Mouse (Mus musculus): ENCODE results near the gene 9030025P20Rik. TPM values are rescaled to one million over a fixed set of nuclear protein-coding genes. Genes with fewer than 3 reads are reported as not detected.
"Not testable (repeated sequence)": the region's sequence is repeated elsewhere in the genome, so short reads cannot be mapped to it uniquely, and the experiment has no call there.

9030025P20Rik gene
- polyA plus RNA-seq, 1 experiment from 2014 or later, result 8.4 TPM

DNA sequence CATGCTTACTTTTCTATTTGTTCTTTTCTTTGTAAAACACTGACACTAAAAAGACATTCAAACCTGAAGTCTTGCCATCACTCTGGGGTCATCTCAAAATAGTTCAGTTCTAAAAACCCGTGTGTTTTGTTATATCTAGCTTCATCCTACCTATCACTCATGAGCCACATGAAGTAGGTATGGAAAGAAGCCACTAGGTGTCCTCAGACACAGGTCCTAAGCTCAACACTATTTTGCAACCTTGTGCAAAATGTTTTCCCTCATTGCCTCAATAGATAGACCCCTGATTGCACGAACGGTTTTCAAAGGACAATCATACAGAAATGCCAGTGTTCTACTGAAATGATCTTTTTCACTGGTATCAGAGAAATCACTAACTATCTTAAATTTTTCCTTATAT is 30.8 kb downstream of the 9030025P20Rik start:
- not testable (repeated sequence) for H3K9me3 ChIP-seq (ENCODE audit: control insufficient read depth, low read length); H3K4me3 ChIP-seq (replicated peaks; ENCODE audit: low read depth, low read length); H3K27ac ChIP-seq (replicated peaks; ENCODE audit: low read depth, low read length); ATAC-seq (ENCODE audit: low FRiP score, low TSS enrichment); DNase-seq; H3K4me1 ChIP-seq (ENCODE audit: control insufficient read depth, insufficient read depth, low read length); H3K36me3 ChIP-seq (ENCODE audit: control insufficient read depth, insufficient read depth, low read length); H3K9ac ChIP-seq (replicated peaks; ENCODE audit: low read length); H3K4me2 ChIP-seq (ENCODE audit: low read length); H3K27me3 ChIP-seq (ENCODE audit: control insufficient read depth, insufficient read depth, low read length)
- WGBS, result no CpG with 5 or more reads among the region's 3 CpGs

- not testable (repeated sequence) for H3K4me3 ChIP-seq (replicated peaks; ENCODE audit: low read depth, low read length); H3K4me2 ChIP-seq (ENCODE audit: low read length); DNase-seq; H3K36me3 ChIP-seq (ENCODE audit: control insufficient read depth, insufficient read depth, low read length); H3K4me1 ChIP-seq (ENCODE audit: control insufficient read depth, insufficient read depth, low read length); H3K9ac ChIP-seq (replicated peaks; ENCODE audit: low read length); H3K27me3 ChIP-seq (ENCODE audit: control insufficient read depth, insufficient read depth, low read length); H3K27ac ChIP-seq (replicated peaks; ENCODE audit: low read depth, low read length); H3K9me3 ChIP-seq (ENCODE audit: control insufficient read depth, low read length)
- peak; percentile 98 for ATAC-seq (ENCODE audit: low FRiP score, low TSS enrichment)
- WGBS, result no CpG with 5 or more reads among the region's 60 CpGs
These were observed 31.6 kb downstream of the 9030025P20Rik start, which contains the start of gene Gm3435 for GRCm38 (mm10) chr17:15009706-15010413. Gene Gm3435 (plus strand): TSS chr17:15010176.

GRCm38 (mm10) chr17:15021503-15022220 is 43.4 kb downstream of the 9030025P20Rik start:
- H3K4me3 ChIP-seq (replicated peaks; ENCODE audit: low read depth, low read length); H3K9me3 ChIP-seq (ENCODE audit: control insufficient read depth, low read length); ATAC-seq (ENCODE audit: low FRiP score, low TSS enrichment); H3K36me3 ChIP-seq (ENCODE audit: control insufficient read depth, insufficient read depth, low read length); H3K4me1 ChIP-seq (ENCODE audit: control insufficient read depth, insufficient read depth, low read length); H3K9ac ChIP-seq (replicated peaks; ENCODE audit: low read length); H3K4me2 ChIP-seq (ENCODE audit: low read length); DNase-seq; H3K27me3 ChIP-seq (ENCODE audit: control insufficient read depth, insufficient read depth, low read length); H3K27ac ChIP-seq (replicated peaks; ENCODE audit: low read depth, low read length): not testable (repeated sequence)
- WGBS, result 75% methylated on average over 3 of the region's 3 CpGs

- H3K27me3 ChIP-seq (ENCODE audit: control insufficient read depth, insufficient read depth, low read length); H3K4me1 ChIP-seq (ENCODE audit: control insufficient read depth, insufficient read depth, low read length); H3K9me3 ChIP-seq (ENCODE audit: control insufficient read depth, low read length); DNase-seq; H3K4me2 ChIP-seq (ENCODE audit: low read length); H3K4me3 ChIP-seq (replicated peaks; ENCODE audit: low read depth, low read length); H3K36me3 ChIP-seq (ENCODE audit: control insufficient read depth, insufficient read depth, low read length); H3K27ac ChIP-seq (replicated peaks; ENCODE audit: low read depth, low read length); H3K9ac ChIP-seq (replicated peaks; ENCODE audit: low read length): not testable (repeated sequence)
- no CpG with 5 or more reads among the region's 97 CpGs for WGBS
- ATAC-seq (ENCODE audit: low FRiP score, low TSS enrichment), result peak; percentile 87
These were observed 45.7 kb downstream of the 9030025P20Rik start for GRCm38 (mm10) chr17:15023878-15024492.

- H3K4me3 ChIP-seq (replicated peaks; ENCODE audit: low read depth, low read length); H3K4me2 ChIP-seq (ENCODE audit: low read length); H3K36me3 ChIP-seq (ENCODE audit: control insufficient read depth, insufficient read depth, low read length); H3K27ac ChIP-seq (replicated peaks; ENCODE audit: low read depth, low read length); H3K27me3 ChIP-seq (ENCODE audit: control insufficient read depth, insufficient read depth, low read length); H3K9me3 ChIP-seq (ENCODE audit: control insufficient read depth, low read length); H3K9ac ChIP-seq (replicated peaks; ENCODE audit: low read length); H3K4me1 ChIP-seq (ENCODE audit: control insufficient read depth, insufficient read depth, low read length); DNase-seq: not testable (repeated sequence)
- ATAC-seq (ENCODE audit: low FRiP score, low TSS enrichment), result peak; percentile 93
- no CpG with 5 or more reads among the region's 48 CpGs for WGBS
These were observed 46.4 kb downstream of the 9030025P20Rik start for GRCm38 (mm10) chr17:15024502-15025193.

GRCm38 (mm10) chr17:15025513-15025912 is 47.2 kb downstream of the 9030025P20Rik start:
- not testable (repeated sequence) for H3K4me1 ChIP-seq (ENCODE audit: control insufficient read depth, insufficient read depth, low read length); H3K27ac ChIP-seq (replicated peaks; ENCODE audit: low read depth, low read length); H3K9ac ChIP-seq (replicated peaks; ENCODE audit: low read length); H3K4me2 ChIP-seq (ENCODE audit: low read length); H3K9me3 ChIP-seq (ENCODE audit: control insufficient read depth, low read length); DNase-seq; ATAC-seq (ENCODE audit: low FRiP score, low TSS enrichment); H3K4me3 ChIP-seq (replicated peaks; ENCODE audit: low read depth, low read length); H3K27me3 ChIP-seq (ENCODE audit: control insufficient read depth, insufficient read depth, low read length); H3K36me3 ChIP-seq (ENCODE audit: control insufficient read depth, insufficient read depth, low read length)
- WGBS, result no CpG with 5 or more reads among the region's 6 CpGs

DNA sequence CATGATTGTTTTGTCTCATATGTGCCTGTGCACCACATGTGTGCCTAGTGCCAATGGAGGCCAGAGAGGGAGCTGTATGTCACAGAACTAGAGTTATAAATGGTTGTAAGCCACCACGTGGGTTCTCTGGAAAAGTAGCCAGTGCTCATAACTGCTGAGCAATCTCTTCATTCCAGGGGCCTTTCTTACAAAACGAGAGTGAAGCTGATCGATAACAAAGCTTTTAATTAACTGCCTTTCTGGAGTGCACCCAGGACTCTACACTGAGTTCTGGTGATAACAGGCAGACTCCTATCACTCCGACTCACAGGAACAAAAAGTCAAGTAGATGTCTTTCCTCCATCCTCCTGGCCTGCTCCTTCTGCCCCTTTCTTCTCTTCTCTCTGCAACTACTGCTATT is 53.1 kb downstream of the 9030025P20Rik start:
- not testable (repeated sequence) for H3K27ac ChIP-seq (replicated peaks; ENCODE audit: low read depth, low read length); H3K4me2 ChIP-seq (ENCODE audit: low read length); H3K4me3 ChIP-seq (replicated peaks; ENCODE audit: low read depth, low read length); DNase-seq; H3K27me3 ChIP-seq (ENCODE audit: control insufficient read depth, insufficient read depth, low read length); ATAC-seq (ENCODE audit: low FRiP score, low TSS enrichment); H3K4me1 ChIP-seq (ENCODE audit: control insufficient read depth, insufficient read depth, low read length); H3K9me3 ChIP-seq (ENCODE audit: control insufficient read depth, low read length); H3K9ac ChIP-seq (replicated peaks; ENCODE audit: low read length); H3K36me3 ChIP-seq (ENCODE audit: control insufficient read depth, insufficient read depth, low read length)
- no CpG with 5 or more reads among the region's 4 CpGs for WGBS

GRCm38 (mm10) chr17:15040455-15040854 is 62.2 kb downstream of the 9030025P20Rik start:
- not testable (repeated sequence) for ATAC-seq (ENCODE audit: low FRiP score, low TSS enrichment); DNase-seq; H3K9me3 ChIP-seq (ENCODE audit: control insufficient read depth, low read length); H3K4me3 ChIP-seq (replicated peaks; ENCODE audit: low read depth, low read length); H3K9ac ChIP-seq (replicated peaks; ENCODE audit: low read length); H3K27ac ChIP-seq (replicated peaks; ENCODE audit: low read depth, low read length); H3K4me2 ChIP-seq (ENCODE audit: low read length); H3K4me1 ChIP-seq (ENCODE audit: control insufficient read depth, insufficient read depth, low read length); H3K27me3 ChIP-seq (ENCODE audit: control insufficient read depth, insufficient read depth, low read length); H3K36me3 ChIP-seq (ENCODE audit: control insufficient read depth, insufficient read depth, low read length)
- WGBS, result no CpG with 5 or more reads among the region's 3 CpGs

All from midbrain, embryonic 14.5 days (tissue).